Mouse (Mus musculus) lung, postnatal 4 days (tissue): ENCODE measurements around the gene Kcmf1.
"Not testable (repeated sequence)": the region's sequence is repeated elsewhere in the genome, so short reads cannot be mapped to it uniquely, and the experiment has no call there.

ENCODE experiments used
- DNase-seq, 2 experiments: peaks; one replicate each; pipeline ENCODE4 v3.0.0; 2021

The Kcmf1 gene

GRCm38 (mm10) chr6:72898244-72899200 lies 1.3 kb downstream of the Kcmf1 start:
- peak; percentile 78 to 81 for DNase-seq

- DNase-seq, result no peak
Measured at GRCm38 (mm10) chr6:72895000-72895399, 4.8 kb downstream of the Kcmf1 start.

- no peak for DNase-seq
Measured at GRCm38 (mm10) chr6:72891238-72891637, 8.5 kb downstream of the Kcmf1 start.

GRCm38 (mm10) chr6:72888655-72889054 lies 11.1 kb downstream of the Kcmf1 start:
- no peak for DNase-seq

GRCm38 (mm10) chr6:72885268-72885667 lies 14.5 kb downstream of the Kcmf1 start:
- DNase-seq, result no peak

GRCm38 (mm10) chr6:72884767-72885166 lies 15.0 kb downstream of the Kcmf1 start:
- no peak for DNase-seq

GRCm38 (mm10) chr6:72882661-72883458 lies 16.9 kb downstream of the Kcmf1 start:
- no peak for DNase-seq

- no peak for DNase-seq
Measured at GRCm38 (mm10) chr6:72882222-72882621, 17.6 kb downstream of the Kcmf1 start.

GRCm38 (mm10) chr6:72881619-72881979 lies 18.2 kb downstream of the Kcmf1 start:
- DNase-seq, result no peak

- peak in 1 of 2 experiments; percentile 28 for DNase-seq
Measured at GRCm38 (mm10) chr6:72880913-72881618, 18.7 kb downstream of the Kcmf1 start.

GRCm38 (mm10) chr6:72876629-72877028 lies 23.1 kb downstream of the Kcmf1 start:
- no peak for DNase-seq

- peak in 1 of 2 experiments; percentile 49 for DNase-seq
Measured at GRCm38 (mm10) chr6:72873338-72873737, 26.4 kb downstream of the Kcmf1 start.

- DNase-seq, result no peak
Measured at GRCm38 (mm10) chr6:72872276-72872675, 27.5 kb downstream of the Kcmf1 start.

- DNase-seq, result peak in 1 of 2 experiments; percentile 63
Measured at GRCm38 (mm10) chr6:72869601-72870000, 30.2 kb downstream of the Kcmf1 start.

GRCm38 (mm10) chr6:72868688-72869087 lies 31.1 kb downstream of the Kcmf1 start:
- peak; percentile 40 to 77 for DNase-seq

- DNase-seq, result no peak
Measured at GRCm38 (mm10) chr6:72867746-72868145, 32.0 kb downstream of the Kcmf1 start.

GRCm38 (mm10) chr6:72866232-72866631 lies 33.5 kb downstream of the Kcmf1 start:
- DNase-seq, result no peak

GRCm38 (mm10) chr6:72862686-72863085 lies 37.1 kb downstream of the Kcmf1 start:
- not testable (repeated sequence) for DNase-seq

GRCm38 (mm10) chr6:72854256-72854655 lies 45.5 kb downstream of the Kcmf1 start:
- DNase-seq, result no peak

GRCm38 (mm10) chr6:72852180-72852579 lies 47.6 kb downstream of the Kcmf1 start:
- DNase-seq, result no peak

- peak; percentile 52 to 65 for DNase-seq
Measured at GRCm38 (mm10) chr6:72851633-72852032, 48.1 kb downstream of the Kcmf1 start.

- no peak for DNase-seq
Measured at GRCm38 (mm10) chr6:72841986-72842502, 57.7 kb downstream of the Kcmf1 start.
